Mouse (Mus musculus): ENCODE data around the gene 4933411K16Rik. TPM values are rescaled to one million over a fixed set of nuclear protein-coding genes. Genes with fewer than 3 reads are reported as not detected.

Gene 4933411K16Rik
- polyA plus RNA-seq, 1 experiment = 0.30 TPM

DNA sequence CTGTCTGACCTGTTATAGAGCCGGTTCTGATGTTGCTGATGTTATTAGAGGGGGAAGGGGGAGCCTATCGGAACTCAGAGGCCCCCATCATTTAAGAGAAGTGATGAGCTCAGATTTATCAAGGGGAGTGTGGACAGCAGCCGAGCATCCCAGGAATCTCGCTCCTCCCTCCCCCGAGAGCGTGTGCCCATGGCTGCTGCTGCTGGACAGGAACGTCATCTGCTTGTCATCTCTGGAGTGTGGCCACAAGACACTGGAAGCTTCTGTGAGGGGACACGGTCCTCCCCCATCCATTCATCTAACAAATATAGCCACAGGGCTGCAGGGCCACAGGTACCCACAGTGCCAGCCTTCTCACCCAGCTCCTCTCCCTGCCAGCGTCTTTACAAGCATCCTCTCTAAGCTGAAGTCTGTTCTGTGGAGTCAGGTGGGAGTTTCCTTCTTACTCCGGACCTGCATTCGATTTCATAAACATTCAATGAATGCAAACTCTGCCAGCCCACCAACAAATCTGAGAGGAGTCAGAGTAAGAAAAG lies 14.8 kb upstream of the 4933411K16Rik start:
- Histone ChIP-seq H3K36me3 (ENCODE audit: control insufficient read depth, insufficient read depth) (peaks cover 11% of the 10 kb centered on the region), H3K79me2 (ENCODE audit: control insufficient read depth, insufficient read depth) (peaks cover 1% of the 10 kb centered on the region), H3K27me3 (ENCODE audit: control insufficient read depth, insufficient read depth, insufficient read length) (no peaks in the 10 kb centered on the region), H3K4me2 (ENCODE audit: low read depth) (no peak overlapping the region), H3ac (ENCODE audit: control insufficient read depth, insufficient read length) (no peak overlapping the region), H3K4me3 (no peak overlapping the region)
- TF ChIP-seq TCF12 (IDR thresholded peaks at IDR 0.05; ENCODE audit: insufficient read depth, poor library complexity, severe bottlenecking) (no peak), E2F4 (IDR thresholded peaks at IDR 0.05; ENCODE audit: insufficient read depth) (no peak), MYOD1 (IDR thresholded peaks at IDR 0.05; ENCODE audit: control insufficient read depth in 1 of 3, insufficient read length in 2 of 3, low read depth in 2 of 3) (peak in 1 of 3 experiments; percentile 76), MYOG (IDR thresholded peaks at IDR 0.05; ENCODE audit: control insufficient read depth in 1 of 3, insufficient read depth in 1 of 3, insufficient read length in 2 of 3, low read depth in 2 of 3) (peak in 1 of 3 experiments; percentile 83), POLR2A (IDR thresholded peaks at IDR 0.05; ENCODE audit: insufficient read length, low read depth) (peak; percentile 16), SRF (IDR thresholded peaks at IDR 0.05; ENCODE audit: control insufficient read depth, insufficient read length, low read depth) (no peak), POLR2AphosphoS2 (IDR thresholded peaks at IDR 0.05; ENCODE audit: insufficient read length, low read depth) (peak; percentile 55), REST (IDR thresholded peaks at IDR 0.05; ENCODE audit: insufficient read depth, insufficient read length) (no peak), MAX (IDR thresholded peaks at IDR 0.05; ENCODE audit: low read depth) (no peak), CEBPB (IDR thresholded peaks at IDR 0.05; ENCODE audit: insufficient read depth, poor library complexity, severe bottlenecking) (no peak)

DNA sequence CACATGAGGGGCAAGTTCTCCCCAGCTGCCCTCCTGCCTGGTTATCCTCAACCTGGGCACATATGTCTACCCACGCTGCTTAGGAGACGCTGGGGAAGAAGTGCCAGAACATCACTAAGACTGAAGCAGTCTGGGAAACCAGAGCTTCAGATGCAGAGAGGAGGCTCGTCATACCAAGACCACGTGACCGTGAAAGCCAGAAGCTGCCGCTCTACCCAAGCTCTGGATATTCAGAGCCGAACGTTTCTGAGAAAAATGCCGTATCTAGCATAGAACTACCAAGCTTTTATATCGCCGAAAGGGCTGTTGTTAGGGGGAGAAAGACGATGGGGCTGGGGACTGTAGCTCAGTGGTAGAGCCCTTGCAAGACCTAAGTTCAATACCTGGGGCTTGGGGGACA lies 13.7 kb upstream of the 4933411K16Rik start:
- no peak overlapping the region for H3K4me2 ChIP-seq (ENCODE audit: low read depth)
- H3K4me3 ChIP-seq = no peak overlapping the region
- no peak overlapping the region for H3ac ChIP-seq (ENCODE audit: control insufficient read depth, insufficient read length)
- peaks cover 4% of the 10 kb centered on the region for H3K36me3 ChIP-seq (ENCODE audit: control insufficient read depth, insufficient read depth)
- TF ChIP-seq POLR2A (IDR thresholded peaks at IDR 0.05; ENCODE audit: insufficient read length, low read depth) (no peak), POLR2AphosphoS2 (IDR thresholded peaks at IDR 0.05; ENCODE audit: insufficient read length, low read depth) (peak; percentile 41)
- H3K27me3 ChIP-seq (ENCODE audit: control insufficient read depth, insufficient read depth, insufficient read length) = no peaks in the 10 kb centered on the region
- no peaks in the 10 kb centered on the region for H3K79me2 ChIP-seq (ENCODE audit: control insufficient read depth, insufficient read depth)

DNA sequence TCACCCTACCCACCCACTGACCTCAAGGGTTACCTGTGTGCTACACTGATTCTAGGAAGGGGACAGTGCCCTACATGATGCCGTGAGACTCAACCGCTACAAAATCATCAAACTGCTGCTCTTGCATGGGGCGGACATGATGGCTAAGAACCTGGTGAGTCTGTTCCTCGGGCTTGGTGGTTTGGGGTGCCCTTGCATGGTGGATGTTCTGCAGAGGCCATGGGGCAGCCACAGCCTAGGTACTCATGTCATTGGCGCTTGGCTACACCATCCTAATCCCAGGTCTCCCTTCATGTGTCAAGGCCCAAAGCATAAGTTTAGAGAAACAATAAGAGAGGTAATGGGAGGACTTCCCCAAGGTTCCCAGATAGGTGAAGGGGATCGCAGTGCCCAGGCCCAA lies 8.1 kb upstream of the 4933411K16Rik start:
- no peaks in the 10 kb centered on the region for H3K79me2 ChIP-seq (ENCODE audit: control insufficient read depth, insufficient read depth)
- H3K4me2 ChIP-seq (ENCODE audit: low read depth) = no peak overlapping the region
- no peaks in the 10 kb centered on the region for H3K36me3 ChIP-seq (ENCODE audit: control insufficient read depth, insufficient read depth)
- TF ChIP-seq USF1 (IDR thresholded peaks at IDR 0.05; ENCODE audit: low read depth) = no peak
- TF ChIP-seq SRF (IDR thresholded peaks at IDR 0.05; ENCODE audit: control insufficient read depth, insufficient read length, low read depth) = no peak
- TF ChIP-seq MYOG (IDR thresholded peaks at IDR 0.05; ENCODE audit: control insufficient read depth in 1 of 3, insufficient read depth in 1 of 3, insufficient read length in 2 of 3, low read depth in 2 of 3) = no peak
- TF ChIP-seq POLR2A (IDR thresholded peaks at IDR 0.05; ENCODE audit: insufficient read length, low read depth) = no peak
- TF ChIP-seq REST (IDR thresholded peaks at IDR 0.05; ENCODE audit: insufficient read depth, insufficient read length) = no peak
- no peak for TF ChIP-seq POLR2AphosphoS2 (IDR thresholded peaks at IDR 0.05; ENCODE audit: insufficient read length, low read depth)
- no peak for TF ChIP-seq E2F4 (IDR thresholded peaks at IDR 0.05; ENCODE audit: insufficient read depth)
- no peak for TF ChIP-seq TCF12 (IDR thresholded peaks at IDR 0.05; ENCODE audit: insufficient read depth, poor library complexity, severe bottlenecking)
- no peak for TF ChIP-seq TCF3 (IDR thresholded peaks at IDR 0.05; ENCODE audit: insufficient read length, low read depth)
- H3ac ChIP-seq (ENCODE audit: control insufficient read depth, insufficient read length) = no peak overlapping the region
- H3K27me3 ChIP-seq (ENCODE audit: control insufficient read depth, insufficient read depth, insufficient read length) = no peaks in the 10 kb centered on the region
- no peak overlapping the region for H3K4me3 ChIP-seq

GRCm38 (mm10) chr19:42045269-42046102 lies 6.6 kb upstream of the 4933411K16Rik start, which contains the start of gene Hoga1:
TSS of gene Hoga1 (plus strand) at chr19:42045610.
- Histone ChIP-seq H3ac (ENCODE audit: control insufficient read depth, insufficient read length) (no peak within 1 kb of the TSS), H3K4me2 (ENCODE audit: low read depth) (peak within 1 kb of the TSS; percentile 81), H3K27me3 (ENCODE audit: control insufficient read depth, insufficient read depth, insufficient read length) (no peaks in the 10 kb centered on the region), H3K36me3 (ENCODE audit: control insufficient read depth, insufficient read depth) (no peaks in the 10 kb centered on the region), H3K4me3 (peak within 1 kb of the TSS; percentile 20), H3K79me2 (ENCODE audit: control insufficient read depth, insufficient read depth) (no peaks in the 10 kb centered on the region)
- no peak for TF ChIP-seq REST (IDR thresholded peaks at IDR 0.05; ENCODE audit: insufficient read depth, insufficient read length)
- TF ChIP-seq MYOG (IDR thresholded peaks at IDR 0.05; ENCODE audit: control insufficient read depth in 1 of 3, insufficient read depth in 1 of 3, insufficient read length in 2 of 3, low read depth in 2 of 3) = peak in 1 of 3 experiments; percentile 55
- peak in 1 of 3 experiments; percentile 40 for TF ChIP-seq MYOD1 (IDR thresholded peaks at IDR 0.05; ENCODE audit: control insufficient read depth in 1 of 3, insufficient read length in 2 of 3, low read depth in 2 of 3)
- peak; percentile 40 for TF ChIP-seq POLR2A (IDR thresholded peaks at IDR 0.05; ENCODE audit: insufficient read length, low read depth)
- no peak for TF ChIP-seq TCF12 (IDR thresholded peaks at IDR 0.05; ENCODE audit: insufficient read depth, poor library complexity, severe bottlenecking)
- no peak for TF ChIP-seq E2F4 (IDR thresholded peaks at IDR 0.05; ENCODE audit: insufficient read depth)
- TF ChIP-seq SRF (IDR thresholded peaks at IDR 0.05; ENCODE audit: control insufficient read depth, insufficient read length, low read depth) = no peak
- TF ChIP-seq MAX (IDR thresholded peaks at IDR 0.05; ENCODE audit: low read depth) = peak; percentile 46
- TF ChIP-seq TCF3 (IDR thresholded peaks at IDR 0.05; ENCODE audit: insufficient read length, low read depth) = no peak
- TF ChIP-seq POLR2AphosphoS2 (IDR thresholded peaks at IDR 0.05; ENCODE audit: insufficient read length, low read depth) = peak; percentile 30
- TF ChIP-seq USF1 (IDR thresholded peaks at IDR 0.05; ENCODE audit: low read depth) = peak; percentile 93
- no peak for TF ChIP-seq CEBPB (IDR thresholded peaks at IDR 0.05; ENCODE audit: insufficient read depth, poor library complexity, severe bottlenecking)

All from myocyte (in vitro differentiated cells).